Mouse (Mus musculus) heart, postnatal 25 days (tissue): ENCODE results near the gene Borcs6. TPM values are rescaled to one million over a fixed set of nuclear protein-coding genes. Genes with fewer than 3 reads are reported as not detected.

Experiments used
- DNase-seq: peaks from one replicate; pipeline ENCODE4 v3.0.0; 2022; ENCODE audit warnings: low spot score
- intact Hi-C: fragments of 180-260 bp; cut with DNase I; formaldehyde crosslinking; loops from one replicate; pipeline ENCODE4 v1.15.1; 2025
- total RNA-seq, 2 experiments: library from RNA; stranded (reverse); gene quantifications; 2 replicates each; pipeline ENCODE4 v1.2.3; 2021

The Borcs6 gene
- total RNA-seq, 2 experiments from 2014 or later = 14.4 to 16.4 TPM

DNA sequence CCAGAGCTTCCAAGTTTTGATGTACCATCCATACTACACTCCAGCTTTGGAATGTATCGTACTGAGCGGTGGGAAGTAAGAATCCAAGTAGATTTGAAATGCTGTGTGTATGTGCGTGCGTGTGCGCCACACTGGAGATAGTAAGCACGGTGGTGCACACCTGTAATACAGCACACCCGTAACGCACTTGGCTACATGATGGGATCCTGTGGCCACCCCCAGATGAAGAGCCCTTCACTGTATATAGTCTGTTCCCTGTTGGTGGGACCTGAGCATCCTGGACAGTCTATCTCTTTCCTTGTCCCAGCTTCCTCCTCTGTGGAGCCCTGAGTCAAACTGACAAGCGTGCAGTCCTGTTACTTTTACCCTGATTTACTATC is 13.1 kb upstream of the Borcs6 start:
- intact Hi-C loops = no loop called here

DNA sequence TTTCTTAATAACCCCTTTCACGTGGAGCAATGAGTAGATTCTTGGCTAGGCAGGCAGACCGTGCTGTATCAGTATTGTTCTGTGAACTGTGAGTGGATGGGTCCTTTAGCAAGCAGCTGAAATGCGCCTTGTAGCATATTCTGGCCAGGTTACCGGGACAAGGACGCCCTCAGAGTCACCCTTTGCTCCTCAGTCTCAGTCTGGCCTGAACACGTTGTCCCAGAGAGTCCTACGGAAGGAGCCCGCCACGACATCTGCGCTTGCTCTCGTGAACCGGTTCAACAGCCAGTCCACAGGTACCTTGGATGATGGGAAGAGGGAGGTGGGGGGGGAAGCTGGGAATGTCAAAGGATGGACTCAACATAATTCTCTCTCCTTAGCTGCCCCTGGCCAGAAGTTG is 11.9 kb upstream of the Borcs6 start:
- intact Hi-C loops = no loop called here
- no peak for DNase-seq

More for the DNA sequence above, 13.1 kb upstream of the Borcs6 start:
- DNase-seq = no peak

DNA sequence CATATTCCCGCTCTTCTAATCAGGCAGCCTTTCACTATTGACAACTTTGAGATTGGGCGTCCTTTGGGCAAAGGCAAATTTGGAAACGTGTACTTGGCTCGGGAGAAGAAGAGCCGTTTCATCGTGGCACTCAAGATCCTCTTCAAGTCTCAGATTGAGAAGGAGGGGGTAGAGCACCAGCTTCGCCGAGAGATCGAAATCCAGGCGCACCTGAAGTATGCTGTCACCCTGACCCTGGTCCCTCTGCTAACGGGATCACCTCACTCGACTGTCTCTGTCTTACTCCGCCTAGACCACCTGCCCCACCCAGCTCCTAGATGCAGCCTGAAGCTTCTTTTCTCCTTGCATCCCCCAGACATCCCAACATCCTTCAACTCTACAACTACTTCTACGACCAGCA is 11.4 kb upstream of the Borcs6 start:
- no peak for DNase-seq
- intact Hi-C loops = no loop called here

DNA sequence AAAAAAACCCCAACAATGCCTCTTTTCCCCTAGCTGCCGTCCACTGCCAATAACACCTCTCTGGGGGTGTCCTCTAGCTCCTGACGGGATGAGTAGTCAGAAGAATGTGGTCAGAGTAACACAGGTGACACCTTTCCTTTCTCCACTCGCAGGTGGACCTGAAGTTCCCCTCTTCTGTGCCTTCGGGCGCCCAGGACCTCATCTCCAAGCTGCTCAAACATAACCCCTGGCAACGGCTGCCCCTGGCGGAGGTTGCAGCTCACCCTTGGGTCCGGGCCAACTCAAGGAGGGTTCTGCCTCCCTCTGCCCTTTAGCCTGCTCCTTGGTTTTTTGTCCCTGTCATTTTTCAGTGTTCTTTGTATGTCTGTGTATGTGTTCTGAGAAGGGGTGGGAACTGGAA is 8.8 kb upstream of the Borcs6 start:
- no peak for DNase-seq
- intact Hi-C loops = no loop called here

DNA sequence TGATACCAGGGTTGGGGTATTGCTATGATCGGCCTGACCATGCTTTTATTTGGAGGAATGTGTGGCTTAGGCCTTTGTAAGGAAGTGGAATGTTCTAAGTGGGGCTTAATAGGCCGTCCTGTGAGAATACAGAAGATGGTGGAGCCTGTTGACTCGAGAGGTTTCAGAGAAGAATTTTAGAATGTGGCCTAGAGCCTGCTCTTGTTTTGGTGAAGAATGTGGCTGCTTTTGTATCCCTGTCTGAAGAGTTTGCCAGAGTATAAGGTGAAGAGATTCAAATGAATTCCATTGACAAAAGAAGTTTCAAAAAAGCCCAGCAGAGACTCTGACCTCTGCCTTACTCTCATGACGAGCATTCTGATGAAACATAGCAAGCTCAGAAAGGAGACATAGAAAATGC is 7.7 kb upstream of the Borcs6 start:
- no peak for DNase-seq
- intact Hi-C loops = no loop called here

DNA sequence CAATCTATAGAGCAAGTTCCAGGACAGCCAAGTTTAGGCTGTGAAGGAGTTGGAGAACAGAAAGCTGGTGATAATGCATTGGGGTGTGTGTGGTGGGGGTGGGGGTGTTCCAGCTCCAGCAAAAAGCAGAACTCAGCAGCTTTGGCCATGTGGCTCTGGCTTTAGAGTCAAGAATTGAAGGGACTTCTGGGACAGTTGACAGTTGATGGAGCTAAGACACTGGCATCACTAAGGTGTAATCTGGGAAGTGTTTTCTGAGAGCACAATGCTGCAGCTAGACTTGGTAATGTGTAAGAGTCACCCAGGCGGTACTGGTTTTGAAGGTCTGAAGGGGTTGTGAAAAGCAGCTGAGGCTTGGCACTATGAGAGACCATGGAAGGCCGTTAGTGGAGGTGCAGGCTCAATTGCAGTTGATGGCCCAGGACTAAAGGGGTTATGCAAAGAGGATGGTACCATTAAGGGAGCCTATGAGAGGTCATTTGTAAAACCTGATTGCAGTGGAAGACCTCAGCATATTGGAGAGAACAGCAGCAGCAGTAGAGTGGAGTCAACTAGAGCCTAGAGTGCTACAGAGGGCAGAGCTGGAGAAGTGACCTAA is 6.6 kb upstream of the Borcs6 start:
- no peak for DNase-seq
- intact Hi-C loops = no loop called here

DNA sequence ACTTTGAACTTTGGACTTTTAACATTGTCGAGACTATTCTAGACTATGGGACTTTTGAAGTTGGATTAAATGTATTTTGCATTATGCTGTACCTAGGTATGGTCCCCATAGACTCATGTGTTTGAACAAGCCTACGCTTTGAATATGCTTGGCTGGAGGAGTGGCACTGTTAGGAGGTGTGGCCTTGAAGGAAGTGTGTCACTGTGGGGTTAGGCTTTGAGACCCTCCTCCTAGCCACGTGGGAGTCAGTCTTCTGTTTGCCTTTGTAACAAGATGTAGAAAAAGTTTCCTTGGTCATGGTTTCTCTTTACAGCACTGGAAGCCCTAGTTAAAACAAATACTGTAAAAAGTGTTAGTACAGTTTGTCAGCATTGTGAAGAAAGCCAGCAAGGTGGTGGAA is 5.7 kb upstream of the Borcs6 start:
- intact Hi-C loops = no loop called here
- DNase-seq = no peak

DNA sequence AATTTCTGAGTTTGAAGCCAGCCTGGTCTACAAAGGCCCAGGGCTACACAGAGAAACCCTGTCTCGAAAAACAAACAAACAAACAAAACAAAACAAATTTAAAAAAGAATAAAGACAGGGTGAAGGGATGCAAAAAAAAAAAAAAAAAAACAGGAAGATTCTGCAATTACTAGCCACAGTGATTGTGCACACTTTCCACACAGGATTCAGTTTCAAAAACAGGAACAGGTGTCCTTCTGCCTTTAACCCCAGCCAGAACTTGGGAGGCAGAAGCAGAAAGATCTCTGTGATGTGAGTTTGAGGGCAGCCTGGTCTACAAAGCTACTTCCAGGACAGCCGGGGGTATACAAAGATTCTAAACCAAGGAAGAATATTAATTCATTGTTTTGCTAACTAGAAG is 1.3 kb upstream of the Borcs6 start:
- intact Hi-C loops = no loop called here
- no peak for DNase-seq

DNA sequence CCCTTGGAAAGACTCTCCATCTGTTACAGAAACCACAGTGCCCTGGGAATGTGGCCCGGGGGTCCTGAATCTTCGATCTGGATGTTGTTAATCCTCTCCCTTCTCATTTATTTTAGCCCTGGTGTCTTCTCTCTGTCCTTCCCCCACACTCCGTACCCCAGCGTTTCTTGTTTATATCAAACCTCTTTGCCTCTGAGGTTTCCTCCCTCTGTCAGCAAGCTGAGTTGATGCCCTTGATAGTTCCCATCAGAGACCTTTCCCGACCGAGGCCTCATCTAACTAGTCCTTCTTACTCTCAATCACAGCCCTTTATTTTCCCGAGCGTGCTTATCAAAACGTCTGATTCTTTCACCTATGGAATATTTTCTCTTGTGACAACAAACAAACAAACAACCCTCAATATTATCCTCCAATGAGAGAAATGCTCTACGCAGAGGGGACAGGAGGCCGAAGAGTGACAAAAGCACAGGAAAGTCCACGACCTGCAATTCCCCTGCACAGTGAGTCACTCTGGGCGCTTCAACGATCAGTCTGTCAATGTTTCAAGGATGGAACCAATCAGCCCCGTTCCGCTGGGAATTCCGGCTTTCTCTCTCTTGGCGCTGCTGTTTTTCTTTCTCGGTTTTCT is 674 bp upstream of the Borcs6 start:
- DNase-seq = no peak
- intact Hi-C loops = no loop called here

DNA sequence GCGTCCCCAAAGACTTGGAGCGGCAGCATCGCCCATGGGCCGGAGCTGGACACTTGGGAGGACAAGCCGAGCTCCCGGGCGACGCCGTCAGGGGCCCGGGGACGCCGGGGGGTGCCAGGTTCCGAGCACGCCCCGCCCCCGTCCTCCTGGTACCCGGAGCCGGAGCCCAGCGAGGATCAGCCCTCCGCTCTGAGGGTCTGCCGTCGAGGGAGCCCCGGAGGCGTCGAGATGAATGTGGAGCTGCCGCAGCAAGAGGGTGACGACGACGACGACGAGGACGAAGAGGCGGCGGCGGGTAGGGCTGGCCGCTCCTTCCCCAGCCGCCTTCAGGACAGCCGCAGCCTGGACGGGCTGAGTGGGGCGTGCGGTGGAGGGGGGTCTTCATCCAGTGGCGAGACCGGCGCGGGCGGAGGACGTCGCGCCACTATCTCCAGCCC is 476 bp downstream of the Borcs6 start:
- intact Hi-C loops = loop anchor here (10.0 kb wide), 1 partner anchor 185 kb away; no protein-coding TSS in a partner anchor
- DNase-seq = no peak

DNA sequence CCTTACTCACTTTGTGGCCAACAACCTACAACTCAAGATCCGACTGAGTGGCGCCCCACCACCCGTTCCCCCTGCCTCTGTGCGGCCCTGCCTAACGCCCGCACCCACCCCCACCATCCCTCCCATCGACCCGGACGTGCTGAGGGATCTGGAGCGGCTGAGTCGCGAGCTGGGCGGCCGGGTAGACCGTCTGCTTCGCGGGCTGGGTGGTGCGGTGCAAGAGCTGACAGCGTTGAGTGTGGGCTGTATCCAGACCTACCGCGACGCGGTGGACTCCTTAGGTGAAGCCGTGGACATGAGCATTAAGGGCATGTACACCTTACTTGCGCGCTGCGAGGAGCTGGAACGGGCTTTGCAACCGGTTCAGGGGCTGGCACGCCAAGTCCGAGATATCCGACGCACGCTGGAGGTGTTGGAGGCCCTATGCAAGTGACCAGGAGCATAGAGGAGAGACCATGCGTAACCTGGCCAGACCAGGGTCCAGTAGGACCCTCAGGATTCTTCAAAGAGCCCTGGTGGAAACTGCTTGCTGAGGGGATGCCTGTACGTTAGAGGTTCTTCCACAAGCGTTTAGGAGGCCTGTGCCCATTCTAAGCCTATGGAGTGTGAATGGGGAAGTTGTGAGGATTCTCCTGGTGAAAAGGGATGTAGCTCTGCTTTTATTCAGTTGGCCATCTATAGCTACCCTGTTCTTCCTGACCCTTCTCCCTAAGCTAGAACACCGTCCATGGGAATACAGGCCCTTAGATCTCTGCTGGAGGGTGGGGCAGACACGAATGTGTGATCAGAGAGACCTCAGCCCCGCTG is 1.1 kb downstream of the Borcs6 start:
- intact Hi-C loops = loop anchor here (10.0 kb wide), 1 partner anchor 184 kb away; no protein-coding TSS in a partner anchor
- no peak for DNase-seq

DNA sequence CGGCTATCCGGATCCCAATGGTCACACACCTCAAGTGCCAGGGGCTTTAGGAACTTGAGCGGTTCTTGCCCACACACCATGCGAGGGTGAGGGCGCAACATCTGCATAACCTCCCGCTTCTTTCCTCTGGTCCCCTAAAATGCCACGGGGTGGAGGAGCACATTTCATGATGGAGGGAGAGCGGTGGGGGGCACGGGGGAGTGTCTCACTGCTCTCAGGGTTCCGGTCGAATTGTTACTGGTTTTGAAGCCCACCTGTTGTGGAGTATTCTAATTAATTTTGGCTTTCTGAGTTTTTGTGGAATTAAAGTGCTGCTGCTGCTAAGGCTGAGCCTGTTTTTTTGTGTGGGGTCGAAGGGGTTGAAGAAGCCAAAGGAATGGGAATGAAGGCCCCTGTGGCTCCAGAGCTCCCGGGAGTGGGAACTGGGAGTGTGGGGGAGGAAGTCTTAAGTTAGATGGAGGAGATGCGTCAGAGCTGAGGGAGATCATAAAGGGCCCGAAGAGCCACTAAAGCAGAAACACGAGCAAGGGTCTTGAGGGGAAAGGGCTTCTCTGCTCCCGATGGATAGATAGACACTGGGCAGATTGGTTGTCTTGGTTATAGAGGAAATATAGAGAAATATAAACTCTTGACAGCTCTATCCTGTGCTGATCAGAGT is 1.9 kb downstream of the Borcs6 start:
- intact Hi-C loops = loop anchor here (10.0 kb wide), 1 partner anchor 183 kb away; no protein-coding TSS in a partner anchor
- no peak for DNase-seq

DNA sequence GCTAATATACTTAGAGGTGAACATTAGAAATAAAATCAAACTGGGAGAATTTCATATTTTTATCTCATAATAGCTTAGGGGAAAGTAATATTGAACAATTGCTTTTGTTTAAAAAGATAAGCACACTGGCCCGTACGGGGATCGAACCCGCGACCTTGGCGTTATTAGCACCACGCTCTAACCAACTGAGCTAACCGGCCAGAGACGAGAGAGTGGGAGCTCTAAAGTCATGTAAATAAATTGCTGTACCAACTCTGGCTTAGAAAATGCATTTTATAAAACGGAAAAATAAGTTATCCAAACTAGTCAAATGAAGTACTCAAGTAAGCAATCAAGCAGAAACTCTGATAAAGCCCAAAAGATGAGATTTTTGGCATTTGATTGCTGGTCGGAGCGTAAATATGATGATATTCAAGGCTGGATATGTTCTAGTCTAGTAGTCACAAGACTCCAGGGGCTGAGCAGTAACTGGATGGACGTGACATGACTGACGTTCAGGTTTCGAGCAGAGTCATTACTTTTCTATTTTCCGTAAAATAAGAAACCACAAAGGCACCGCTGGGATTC is 2.8 kb downstream of the Borcs6 start:
- peak; percentile 44 for DNase-seq
- intact Hi-C loops = loop anchor here (10.0 kb wide), 1 partner anchor 183 kb away; no protein-coding TSS in a partner anchor

DNA sequence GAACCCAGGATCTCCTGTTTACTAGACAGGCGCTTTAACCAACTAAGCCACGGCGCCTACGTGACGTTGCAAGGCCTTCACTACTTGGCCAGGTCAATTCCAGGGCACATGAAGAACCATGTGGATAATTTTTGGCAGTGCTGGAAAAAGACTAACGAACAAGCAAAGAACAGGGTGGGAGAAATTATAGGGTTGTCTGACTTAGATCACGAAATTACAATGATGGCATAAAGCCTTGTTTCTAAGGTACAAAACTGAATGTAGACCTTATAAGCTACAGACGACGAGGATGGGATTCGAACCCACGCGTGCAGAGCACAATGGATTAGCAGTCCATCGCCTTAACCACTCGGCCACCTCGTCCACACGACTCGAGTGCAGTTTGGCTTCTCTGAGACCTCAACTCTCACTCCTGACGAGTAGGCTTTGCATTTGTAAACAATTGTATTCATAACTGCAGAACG is 3.3 kb downstream of the Borcs6 start:
- intact Hi-C loops = loop anchor here (1.0 to 10.0 kb wide), 3 partner anchors 21 to 182 kb away; no protein-coding TSS in a partner anchor
- peak; percentile 89 for DNase-seq

DNA sequence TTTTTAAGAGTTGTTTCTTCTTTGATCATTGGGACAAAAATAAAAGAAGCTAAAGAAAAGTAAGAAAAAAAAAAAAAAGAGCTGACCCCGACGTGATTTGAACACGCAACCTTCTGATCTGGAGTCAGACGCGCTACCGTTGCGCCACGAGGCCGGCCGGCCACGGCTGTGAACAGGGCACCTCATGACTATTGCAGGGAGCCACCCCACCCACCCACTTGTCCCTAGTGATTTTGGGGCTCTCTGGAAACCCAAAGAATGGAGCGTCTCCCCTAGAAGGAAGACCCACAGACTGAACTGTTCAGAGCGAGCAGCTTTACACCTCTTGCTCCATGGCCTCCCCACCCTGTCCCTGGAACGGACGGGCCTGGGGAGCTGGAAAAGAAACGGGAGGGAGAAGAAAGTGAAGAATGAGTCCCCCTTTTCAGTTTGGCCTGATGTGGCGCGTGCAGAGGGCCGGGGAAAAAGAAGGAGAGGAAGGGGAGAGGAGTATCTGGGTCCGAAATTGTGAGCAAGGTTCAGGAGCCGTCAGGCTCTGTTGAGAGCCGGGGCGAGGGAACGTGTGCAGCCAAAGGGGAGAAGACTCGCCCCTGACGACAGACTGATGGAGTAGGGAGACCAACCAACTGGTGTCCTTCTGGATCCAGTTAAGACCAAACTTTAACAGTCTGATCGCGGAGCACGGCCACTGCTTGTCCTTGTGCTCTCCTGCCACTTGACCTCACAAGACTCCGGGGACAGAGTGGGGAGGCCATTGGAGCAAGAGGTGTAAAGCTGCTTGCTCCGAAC is 4.1 kb downstream of the Borcs6 start:
- DNase-seq = peak; percentile 51
- intact Hi-C loops = loop anchor here (1.0 to 10.0 kb wide), 3 partner anchors 22 to 181 kb away; no protein-coding TSS in a partner anchor

DNA sequence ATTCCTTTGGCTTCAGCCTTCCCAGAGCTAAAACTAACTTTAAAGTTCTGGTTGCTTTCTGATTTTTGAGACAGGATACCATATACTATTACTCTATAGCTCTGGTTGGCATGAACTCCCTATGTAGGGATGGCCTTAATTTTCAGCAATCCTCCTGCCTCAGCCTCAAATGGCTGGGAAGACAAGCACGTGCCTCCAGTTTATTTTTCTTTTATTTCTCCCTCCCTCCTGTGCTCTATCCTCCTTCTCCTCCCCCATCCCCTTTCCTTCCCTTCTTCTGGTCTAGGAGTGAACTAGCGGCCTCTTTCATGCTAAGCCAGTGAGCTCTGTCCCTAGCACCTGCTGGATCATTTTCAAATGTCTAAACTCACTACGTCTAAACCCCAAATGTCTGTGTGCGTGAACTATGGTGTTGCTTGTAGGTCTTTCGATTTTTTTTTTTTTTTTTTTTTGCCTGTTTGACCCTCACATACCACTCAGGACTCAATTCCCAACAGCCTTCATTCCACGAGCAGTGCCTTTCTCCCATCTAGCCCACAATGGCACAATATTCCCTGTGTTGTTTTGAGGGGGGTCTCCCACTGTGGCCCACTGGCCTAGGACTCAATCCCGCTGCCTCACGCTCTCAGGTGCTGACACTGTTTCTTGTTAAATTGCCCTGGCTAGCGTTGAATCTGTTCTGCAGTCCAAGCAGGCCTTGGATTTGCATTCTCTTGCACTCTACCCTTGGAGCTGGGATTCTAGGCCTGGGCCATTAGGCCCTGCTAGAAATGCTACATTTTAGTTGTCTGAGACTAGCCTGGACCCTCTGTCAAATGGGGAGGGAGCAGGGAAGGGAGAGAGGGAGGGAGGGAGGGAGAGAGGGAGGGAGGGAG is 5.0 kb downstream of the Borcs6 start:
- DNase-seq = no peak
- intact Hi-C loops = loop anchor here (10.0 kb wide), 1 partner anchor 180 kb away; no protein-coding TSS in a partner anchor

DNA sequence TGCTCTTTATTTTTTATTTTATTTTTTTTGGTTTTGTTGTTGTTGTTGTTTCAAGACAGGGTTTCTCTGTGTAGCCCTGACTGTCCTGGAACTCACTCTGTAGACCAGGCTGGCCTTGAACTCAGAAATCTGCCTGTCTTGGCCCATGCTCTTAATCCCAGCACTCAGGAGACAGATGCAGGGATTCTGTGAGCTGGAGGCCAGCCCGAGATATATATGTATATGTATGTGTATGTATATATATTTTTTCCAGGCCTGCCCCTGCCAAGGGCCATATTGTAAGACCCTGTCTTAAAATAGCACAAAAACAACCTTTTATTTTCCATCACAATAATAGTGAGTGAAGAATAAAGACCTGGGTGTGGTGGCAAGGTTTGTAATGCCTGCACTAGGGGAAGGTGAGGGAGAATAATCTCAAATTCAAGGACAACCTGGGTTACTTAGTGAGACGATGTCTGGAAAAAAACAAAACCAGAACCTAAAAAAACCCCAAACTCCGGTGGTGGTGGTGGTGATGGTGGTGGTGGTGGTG is 5.9 kb downstream of the Borcs6 start:
- intact Hi-C loops = loop anchor here (10.0 kb wide), 1 partner anchor 179 kb away; no protein-coding TSS in a partner anchor

More for the DNA sequence above, 5.9 kb downstream of the Borcs6 start:
- no peak for DNase-seq
